ENCODE assay signal across 18 mouse cellular contexts in genomic region chr4:117590781-117591180, GRCm38 (mm10). TPM values are rescaled to one million over a fixed set of nuclear protein-coding genes. Genes with fewer than 3 reads are reported as not detected.
DNase-seq lines count a peak whose midpoint lies in the region; ATAC-seq lines count a peak whose summit lies in the region.
"Had no signal": no experiment of that assay in that cellular context is flagged by ENCODE, and none has a peak within 500 bp of the region (broad histone marks: within the 10 kb centered on the region; RNA-seq: fewer than 3 reads in every experiment).

No protein-coding gene starts in this region.

- H3K36me3 ChIP-seq in heart, embryonic 16.5 days (ENCODE audit: control insufficient read depth, insufficient read depth), result peaks cover 13% of the 10 kb centered on the region
- peaks cover 92% of the 10 kb centered on the region for H3K36me3 ChIP-seq in liver, embryonic 12.5 days

- intact Hi-C loops in left cerebral cortex, postnatal 4 days (cut with DNase I), result no loop called here

- ATAC-seq in frontal cortex, adult (ENCODE audit: low TSS enrichment), result peak; percentile 62
- ATAC-seq in heart, embryonic 16.5 days (replicated peaks; ENCODE audit: extremely low read depth, insufficient read depth, low FRiP score), result peak; percentile 49
- no peak for ATAC-seq in liver, embryonic 12.5 days
- ATAC-seq: hindbrain, postnatal 0 days had no signal

- H3K9me3 ChIP-seq in heart, embryonic 16.5 days (replicated peaks; ENCODE audit: control insufficient read depth, low read length), result no peaks in the 10 kb centered on the region
- H3K9me3 ChIP-seq in liver, embryonic 12.5 days (replicated peaks), result no peaks in the 10 kb centered on the region
- H3K9me3 ChIP-seq: embryonic facial prominence, embryonic 10.5 days; neural tube, embryonic 13.5 days had no signal

- no peak overlapping the region for H3K4me3 ChIP-seq in heart, embryonic 16.5 days (ENCODE audit: low read length)
- no peak overlapping the region for H3K4me3 ChIP-seq in liver, embryonic 12.5 days
- H3K4me3 ChIP-seq: embryonic facial prominence, embryonic 10.5 days; erythroblast, embryonic 14.5 days; neural tube, embryonic 13.5 days had no signal

- H3K9ac ChIP-seq in heart, embryonic 16.5 days (ENCODE audit: low read length), result no peak overlapping the region
- H3K9ac ChIP-seq in liver, embryonic 12.5 days, result no peak overlapping the region
- H3K9ac ChIP-seq: neural tube, embryonic 13.5 days had no signal

- no peaks in the 10 kb centered on the region for H3K27me3 ChIP-seq in heart, embryonic 16.5 days (ENCODE audit: control insufficient read depth, insufficient read depth, low read length)
- H3K27me3 ChIP-seq in liver, embryonic 12.5 days (replicated peaks), result no peaks in the 10 kb centered on the region
- H3K27me3 ChIP-seq: neural tube, embryonic 13.5 days had no signal

- no peak overlapping the region for H3K27ac ChIP-seq in heart, embryonic 16.5 days (ENCODE audit: low read length)
- H3K27ac ChIP-seq in liver, embryonic 12.5 days, result no peak overlapping the region
- H3K27ac ChIP-seq: embryonic facial prominence, embryonic 10.5 days; hindbrain, postnatal 0 days; neural tube, embryonic 13.5 days had no signal

- no peak for DNase-seq in frontal cortex, postnatal 10 days (ENCODE audit: low spot score in 2 of 2)
- DNase-seq in 3T3-L1 (ENCODE audit: low read depth, low spot score), result peak; percentile 38
- peak; percentile 37 for DNase-seq in adrenal gland, postnatal 25 days
- no peak for DNase-seq in left cerebral cortex, postnatal 4 days
- DNase-seq in right cerebral cortex, postnatal 14 days, result no peak
- DNase-seq: cerebellum, adult 11 months; cerebellum, postnatal 36 days; kidney, adult 18-20 months; kidney, postnatal 25 days; thymus, postnatal 14 days had no signal

- peaks cover 9% of the 10 kb centered on the region for H3K4me1 ChIP-seq in heart, embryonic 16.5 days (ENCODE audit: control insufficient read depth, insufficient read depth, low read length)
- no peaks in the 10 kb centered on the region for H3K4me1 ChIP-seq in liver, embryonic 12.5 days

- H3K4me2 ChIP-seq in heart, embryonic 16.5 days (ENCODE audit: low read depth, low read length), result no peak overlapping the region
- no peak overlapping the region for H3K4me2 ChIP-seq in liver, embryonic 12.5 days
- H3K4me2 ChIP-seq: liver, embryonic 11.5 days; neural tube, embryonic 13.5 days had no signal

- WGBS in heart, embryonic 16.5 days, result 59% methylated on average over 2 of the region's 2 CpGs
- 80% methylated on average over 2 of the region's 2 CpGs for WGBS in liver, embryonic 12.5 days (ENCODE audit: insufficient replicate concordance)

RNA-seq across cellular contexts. Expression of gene Eri3, which starts 40.6 kb away (rescaled TPM):
- 67.9 and 76.2 TPM in 2 replicates for total RNA-seq in adrenal gland, postnatal 25 days (2021)
- 93.5 and 94.5 TPM in 2 replicates for polyA plus RNA-seq in heart, embryonic 16.5 days (2015; fragmentation: Nextera tagmentation; extraction: Ambion mirVana)
- total RNA-seq in left cerebral cortex, postnatal 4 days (2021), result 100 to 1,000 TPM; 257 to 277 TPM
- 53.7 and 57.8 TPM in 2 replicates for polyA plus RNA-seq in liver, embryonic 12.5 days (2016; fragmentation: Nextera tagmentation; extraction: Ambion mirVana)

Comparison
In these comparisons a context has a peak if more than half of its experiments do, and no peak if none do; other contexts are left out.
1. DNase-seq: peak in 3T3-L1 (single experiment) and adrenal gland, postnatal 25 days (single experiment); none in frontal cortex, postnatal 10 days (0 of 2), left cerebral cortex, postnatal 4 days (single experiment) and right cerebral cortex, postnatal 14 days (single experiment).